Mouse (Mus musculus) cortical plate, adult 2 months (tissue): ENCODE measurements around the gene Rabep1.

Source experiments
- CTCF ChIP-seq: fragments of 200-500 bp; IDR thresholded peaks from 2 replicates; pipeline ENCODE4 v1.5.1; 2011; ENCODE audit warnings: mild to moderate bottlenecking, control low read depth, low read length; ENCODE audit not compliant: insufficient read depth; ENCODE audit errors: extremely low read depth
- POLR2A ChIP-seq: fragments of 200-500 bp; IDR thresholded peaks from 2 replicates; pipeline ENCODE4 v1.6.1; 2011; ENCODE audit warnings: mild to moderate bottlenecking, low read length, control low read depth; ENCODE audit not compliant: insufficient read depth; ENCODE audit errors: extremely low read depth

DNA sequence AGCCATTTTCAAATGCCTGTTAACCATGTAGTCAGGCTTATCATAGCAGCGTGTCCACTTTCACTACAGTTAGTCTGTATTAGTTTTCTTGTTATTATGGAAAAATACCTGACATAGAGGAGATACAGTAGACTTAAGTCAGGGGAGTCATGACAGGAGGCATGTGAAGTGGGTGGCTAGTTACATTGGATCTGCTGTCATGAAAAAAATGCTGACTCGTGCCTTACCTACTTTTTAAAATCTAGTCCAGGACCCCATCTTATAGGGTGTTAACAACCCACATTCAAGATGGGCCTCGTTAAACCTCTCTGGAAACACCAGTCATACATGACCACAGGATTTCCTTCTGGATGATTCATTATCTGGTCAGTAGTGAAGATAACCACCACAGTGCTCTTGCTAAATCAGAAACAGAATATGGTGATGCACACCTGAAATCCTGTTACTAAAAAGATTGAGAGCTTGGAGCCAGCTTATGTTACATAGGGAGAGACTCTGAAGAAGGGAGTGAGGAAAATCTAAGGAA is 38.4 kb downstream of the Rabep1 start:
- no peak for TF ChIP-seq POLR2A
- no peak for TF ChIP-seq CTCF
